Mouse (Mus musculus) brain, embryonic 14.5 days (tissue): Measurements from ENCODE around the gene Mypop.

ENCODE experiments used
- CTCF ChIP-seq: fragments of 200-500 bp; IDR thresholded peaks from 2 replicates; pipeline ENCODE4 v1.5.1; 2012; ENCODE audit warnings: inconsistent platforms, mild to moderate bottlenecking, moderate library complexity, borderline replicate concordance; ENCODE audit not compliant: insufficient read depth, insufficient read length; ENCODE audit errors: extremely low read depth
- POLR2A ChIP-seq: fragments of 200-500 bp; IDR thresholded peaks from 2 replicates; pipeline ENCODE4 v1.6.1; 2012; ENCODE audit warnings: mild to moderate bottlenecking, inconsistent platforms, borderline replicate concordance; ENCODE audit not compliant: poor library complexity, insufficient read depth, insufficient read length, severe bottlenecking; ENCODE audit errors: extremely low read depth

DNA sequence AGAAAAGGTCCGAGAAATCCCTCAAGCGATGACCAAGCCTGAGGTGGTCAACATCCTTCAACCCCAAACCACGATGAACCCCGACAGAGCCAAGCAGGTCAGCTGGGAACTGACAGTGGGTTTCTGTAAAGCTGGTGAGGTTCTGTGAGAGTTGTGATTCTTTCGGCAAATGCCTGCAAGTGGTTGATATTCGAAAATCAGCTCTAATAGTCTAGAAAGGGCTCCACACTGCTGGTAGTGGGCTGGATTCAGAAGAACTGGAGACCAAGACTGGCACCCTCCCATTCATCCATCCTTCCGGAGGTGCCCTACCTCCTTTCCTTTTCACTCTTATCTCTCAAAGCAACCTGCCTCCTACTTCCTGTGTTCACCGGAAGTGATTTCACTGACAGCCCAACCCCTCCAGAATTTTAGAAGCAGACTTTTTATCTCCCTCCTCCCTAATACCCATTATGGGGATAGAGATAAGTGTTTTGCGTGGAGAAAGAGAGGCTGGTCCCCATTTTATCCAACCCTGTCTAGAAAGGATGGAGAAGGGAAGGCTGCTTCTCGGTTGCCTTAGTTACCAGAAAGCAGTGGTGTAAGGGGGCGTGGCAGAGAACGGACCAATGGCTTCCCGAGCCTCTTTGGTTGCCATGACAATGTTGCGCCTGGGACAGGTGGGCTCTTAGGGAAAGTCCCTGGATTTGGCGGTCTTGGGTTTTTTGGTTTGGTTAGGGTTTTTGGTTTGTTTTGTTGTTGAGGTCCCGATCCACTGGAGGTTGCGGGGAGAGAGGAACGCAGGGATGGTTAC, 40.3 kb upstream of the Mypop start:
- no peak for TF ChIP-seq POLR2A
- TF ChIP-seq CTCF: no peak
